Mouse (Mus musculus): ENCODE results near the gene Hoxd10. TPM values are rescaled to one million over a fixed set of nuclear protein-coding genes. Genes with fewer than 3 reads are reported as not detected.

Gene Hoxd10
- polyA plus RNA-seq, 1 experiment from 2014 or later: not detected

- ATAC-seq (ENCODE audit: low FRiP score): peak; percentile 22; the same call in 1 of the 2 replicates
- H3K9me3 ChIP-seq (ENCODE audit: control insufficient read depth, low read length): no peaks in the 10 kb centered on the region
- peak; percentile 85 for DNase-seq (ENCODE audit: low spot score)
These were observed 30.0 kb upstream of the Hoxd10 start for GRCm38 (mm10) chr2:74661685-74662084.

GRCm38 (mm10) chr2:74663291-74663925 is 28.3 kb upstream of the Hoxd10 start:
- ATAC-seq (ENCODE audit: low FRiP score): no peak
- WGBS: 5% methylated on average over 18 of the region's 18 CpGs
- Histone ChIP-seq H3K27ac (ENCODE audit: low read depth, low read length) (no peak overlapping the region), H3K4me3 (ENCODE audit: low read depth, low read length) (no peak overlapping the region), H3K4me1 (replicated peaks; ENCODE audit: control insufficient read depth, insufficient read depth, low read length) (peaks cover 5% of the 10 kb centered on the region; the same call in 1 of the 2 replicates), H3K9me3 (ENCODE audit: control insufficient read depth, low read length) (no peaks in the 10 kb centered on the region), H3K36me3 (ENCODE audit: control insufficient read depth, insufficient read depth, low read length) (no peaks in the 10 kb centered on the region), H3K4me2 (replicated peaks; ENCODE audit: low read depth, low read length) (no peak overlapping the region), H3K9ac (ENCODE audit: low read depth, low read length) (no peak overlapping the region), H3K27me3 (ENCODE audit: control insufficient read depth, insufficient read depth, low read length) (peaks cover 96% of the 10 kb centered on the region)
- peak; percentile 77 for DNase-seq (ENCODE audit: low spot score)

More at GRCm38 (mm10) chr2:74661685-74662084, 30.0 kb upstream of the Hoxd10 start:
- no peaks in the 10 kb centered on the region for H3K36me3 ChIP-seq (ENCODE audit: control insufficient read depth, insufficient read depth, low read length)
- H3K4me2 ChIP-seq (replicated peaks; ENCODE audit: low read depth, low read length): 0 out of 2 replicates have a peak overlapping the region, but pooled peaks have one; percentile 14
- H3K27me3 ChIP-seq (ENCODE audit: control insufficient read depth, insufficient read depth, low read length): peaks cover 94% of the 10 kb centered on the region
- H3K27ac ChIP-seq (ENCODE audit: low read depth, low read length): no peak overlapping the region
- no peak overlapping the region for H3K4me3 ChIP-seq (ENCODE audit: low read depth, low read length)
- no peak overlapping the region for H3K9ac ChIP-seq (ENCODE audit: low read depth, low read length)
- under 1% methylated on average over 14 of the region's 14 CpGs for WGBS
- H3K4me1 ChIP-seq (replicated peaks; ENCODE audit: control insufficient read depth, insufficient read depth, low read length): peaks cover 6% of the 10 kb centered on the region; the same call in 1 of the 2 replicates

- Histone ChIP-seq H3K4me1 (replicated peaks; ENCODE audit: control insufficient read depth, insufficient read depth, low read length) (0 out of 2 replicates have a peak, but pooled peaks cover 5% of the 10 kb centered on the region), H3K9ac (ENCODE audit: low read depth, low read length) (no peak overlapping the region), H3K27ac (ENCODE audit: low read depth, low read length) (no peak overlapping the region), H3K4me3 (ENCODE audit: low read depth, low read length) (no peak overlapping the region), H3K4me2 (replicated peaks; ENCODE audit: low read depth, low read length) (no peak overlapping the region), H3K27me3 (ENCODE audit: control insufficient read depth, insufficient read depth, low read length) (peaks cover 91% of the 10 kb centered on the region), H3K9me3 (ENCODE audit: control insufficient read depth, low read length) (no peaks in the 10 kb centered on the region), H3K36me3 (ENCODE audit: control insufficient read depth, insufficient read depth, low read length) (no peaks in the 10 kb centered on the region)
- no peak for ATAC-seq (ENCODE audit: low FRiP score)
- no peak for DNase-seq (ENCODE audit: low spot score)
- 3% methylated on average over 7 of the region's 7 CpGs for WGBS
These were observed 25.3 kb upstream of the Hoxd10 start for GRCm38 (mm10) chr2:74666411-74666810.

GRCm38 (mm10) chr2:74667191-74667841 is 24.4 kb upstream of the Hoxd10 start:
- no peak for ATAC-seq (ENCODE audit: low FRiP score)
- H3K4me3 ChIP-seq (ENCODE audit: low read depth, low read length): no peak overlapping the region

GRCm38 (mm10) chr2:74667842-74668357 is 23.8 kb upstream of the Hoxd10 start, which contains the start of gene Hoxd13:
Gene Hoxd13, plus strand, starts transcription at chr2:74668310.
- 0% methylated on average over 7 of the region's 51 CpGs for WGBS
- ATAC-seq (ENCODE audit: low FRiP score) (peak; percentile 53), DNase-seq (ENCODE audit: low spot score) (no peak)
- Histone ChIP-seq H3K27me3 (ENCODE audit: control insufficient read depth, insufficient read depth, low read length) (peaks cover 91% of the 10 kb centered on the region), H3K9ac (ENCODE audit: low read depth, low read length) (no peak within 1 kb of the TSS), H3K9me3 (ENCODE audit: control insufficient read depth, low read length) (no peaks in the 10 kb centered on the region), H3K36me3 (ENCODE audit: control insufficient read depth, insufficient read depth, low read length) (no peaks in the 10 kb centered on the region), H3K4me1 (replicated peaks; ENCODE audit: control insufficient read depth, insufficient read depth, low read length) (0 out of 2 replicates have a peak, but pooled peaks cover 4% of the 10 kb centered on the region), H3K4me3 (ENCODE audit: low read depth, low read length) (peak within 1 kb of the TSS; percentile 33), H3K4me2 (replicated peaks; ENCODE audit: low read depth, low read length) (peak within 1 kb of the TSS; percentile 60), H3K27ac (ENCODE audit: low read depth, low read length) (no peak within 1 kb of the TSS)

More at GRCm38 (mm10) chr2:74667191-74667841, 24.4 kb upstream of the Hoxd10 start:
- Histone ChIP-seq H3K4me1 (replicated peaks; ENCODE audit: control insufficient read depth, insufficient read depth, low read length) (0 out of 2 replicates have a peak, but pooled peaks cover 2% of the 10 kb centered on the region), H3K9me3 (ENCODE audit: control insufficient read depth, low read length) (no peaks in the 10 kb centered on the region), H3K9ac (ENCODE audit: low read depth, low read length) (no peak overlapping the region), H3K4me2 (replicated peaks; ENCODE audit: low read depth, low read length) (no peak overlapping the region), H3K27ac (ENCODE audit: low read depth, low read length) (no peak overlapping the region), H3K36me3 (ENCODE audit: control insufficient read depth, insufficient read depth, low read length) (no peaks in the 10 kb centered on the region), H3K27me3 (ENCODE audit: control insufficient read depth, insufficient read depth, low read length) (peaks cover 91% of the 10 kb centered on the region)
- DNase-seq (ENCODE audit: low spot score): no peak
- WGBS: 1% methylated on average over 36 of the region's 36 CpGs

- Histone ChIP-seq H3K9me3 (ENCODE audit: control insufficient read depth, low read length) (no peaks in the 10 kb centered on the region), H3K4me1 (replicated peaks; ENCODE audit: control insufficient read depth, insufficient read depth, low read length) (0 out of 2 replicates have a peak, but pooled peaks cover 4% of the 10 kb centered on the region), H3K4me3 (ENCODE audit: low read depth, low read length) (peak overlapping the region; percentile 33), H3K4me2 (replicated peaks; ENCODE audit: low read depth, low read length) (peak overlapping the region; percentile 60), H3K27me3 (ENCODE audit: control insufficient read depth, insufficient read depth, low read length) (peaks cover 91% of the 10 kb centered on the region), H3K9ac (ENCODE audit: low read depth, low read length) (no peak overlapping the region), H3K27ac (ENCODE audit: low read depth, low read length) (no peak overlapping the region), H3K36me3 (ENCODE audit: control insufficient read depth, insufficient read depth, low read length) (no peaks in the 10 kb centered on the region)
- no peak for DNase-seq (ENCODE audit: low spot score)
- ATAC-seq (ENCODE audit: low FRiP score): peak; percentile 56
- WGBS: under 1% methylated on average over 51 of the region's 74 CpGs
These were observed 23.1 kb upstream of the Hoxd10 start for GRCm38 (mm10) chr2:74668370-74669229.

GRCm38 (mm10) chr2:74669230-74669578 is 22.5 kb upstream of the Hoxd10 start:
- DNase-seq (ENCODE audit: low spot score): no peak
- Histone ChIP-seq H3K4me3 (ENCODE audit: low read depth, low read length) (no peak overlapping the region), H3K4me1 (replicated peaks; ENCODE audit: control insufficient read depth, insufficient read depth, low read length) (0 out of 2 replicates have a peak, but pooled peaks cover 4% of the 10 kb centered on the region), H3K4me2 (replicated peaks; ENCODE audit: low read depth, low read length) (no peak overlapping the region), H3K9ac (ENCODE audit: low read depth, low read length) (no peak overlapping the region), H3K27me3 (ENCODE audit: control insufficient read depth, insufficient read depth, low read length) (peaks cover 91% of the 10 kb centered on the region), H3K9me3 (ENCODE audit: control insufficient read depth, low read length) (no peaks in the 10 kb centered on the region), H3K27ac (ENCODE audit: low read depth, low read length) (no peak overlapping the region), H3K36me3 (ENCODE audit: control insufficient read depth, insufficient read depth, low read length) (no peaks in the 10 kb centered on the region)
- ATAC-seq (ENCODE audit: low FRiP score): no peak
- 5% methylated on average over 3 of the region's 3 CpGs for WGBS

GRCm38 (mm10) chr2:74669650-74670235 is 22.0 kb upstream of the Hoxd10 start:
- Histone ChIP-seq H3K27ac (ENCODE audit: low read depth, low read length) (no peak overlapping the region), H3K9ac (ENCODE audit: low read depth, low read length) (no peak overlapping the region), H3K4me1 (replicated peaks; ENCODE audit: control insufficient read depth, insufficient read depth, low read length) (0 out of 2 replicates have a peak, but pooled peaks cover 4% of the 10 kb centered on the region), H3K4me2 (replicated peaks; ENCODE audit: low read depth, low read length) (no peak overlapping the region), H3K27me3 (ENCODE audit: control insufficient read depth, insufficient read depth, low read length) (peaks cover 91% of the 10 kb centered on the region), H3K36me3 (ENCODE audit: control insufficient read depth, insufficient read depth, low read length) (no peaks in the 10 kb centered on the region), H3K9me3 (ENCODE audit: control insufficient read depth, low read length) (no peaks in the 10 kb centered on the region), H3K4me3 (ENCODE audit: low read depth, low read length) (no peak overlapping the region)
- 2% methylated on average over 14 of the region's 14 CpGs for WGBS
- no peak for ATAC-seq (ENCODE audit: low FRiP score)
- no peak for DNase-seq (ENCODE audit: low spot score)

Measured in hindbrain, embryonic 11.5 days (tissue).